Mouse (Mus musculus) embryonic facial prominence, embryonic 12.5 days (tissue): ENCODE measurements around the gene Numb. TPM values are rescaled to one million over a fixed set of nuclear protein-coding genes. Genes with fewer than 3 reads are reported as not detected.

Experiments
- ATAC-seq: fragments of 200-750 bp; cut with Nextera tagmentation; 2 replicates; pipeline ENCODE4 v1.8.0; 2017; ENCODE audit not compliant: insufficient number of reproducible peaks, insufficient read depth, low FRiP score, low TSS enrichment
- H3K27ac ChIP-seq: fragments of 300-500 bp; sonication (generic); 2 replicates; pipeline ENCODE4 v1.5.1; 2016; ENCODE audit warnings: mild to moderate bottlenecking
- H3K27me3 ChIP-seq: fragments of 300-500 bp; sonication (generic); 2 replicates; pipeline ENCODE4 v1.6.1; 2016; ENCODE audit warnings: mild to moderate bottlenecking, moderate library complexity
- H3K36me3 ChIP-seq: fragments of 300-500 bp; sonication (generic); 2 replicates; pipeline ENCODE4 v1.6.1; 2016; ENCODE audit warnings: mild to moderate bottlenecking
- H3K4me1 ChIP-seq: fragments of 300-500 bp; sonication (generic); 2 replicates; pipeline ENCODE4 v1.6.1; 2016
- H3K4me2 ChIP-seq: fragments of 300-500 bp; sonication (generic); replicated peaks from 2 replicates; pipeline ENCODE4 v1.6.1; 2016; ENCODE audit warnings: mild to moderate bottlenecking, moderate library complexity
- H3K4me3 ChIP-seq: fragments of 300-500 bp; sonication (generic); 2 replicates; pipeline ENCODE4 v1.5.1; 2016; ENCODE audit warnings: mild to moderate bottlenecking
- H3K9ac ChIP-seq: fragments of 300-500 bp; sonication (generic); 2 replicates; pipeline ENCODE4 v1.6.1; 2016; ENCODE audit warnings: mild to moderate bottlenecking, moderate library complexity
- H3K9me3 ChIP-seq: fragments of 300-500 bp; sonication (generic); 2 replicates; pipeline ENCODE4 v1.6.1; 2016; ENCODE audit warnings: mild to moderate bottlenecking, moderate library complexity
- WGBS: fragments of 180-500 bp; shearing (Covaris S2); methylation state at CpG from one replicate; pipeline ENCODE4 v1.1.7; 2016; 5-methylcytosine and 5-hydroxymethylcytosine counted together
- polyA plus RNA-seq: library from polyadenylated mRNA; unstranded; fragments of >200 nt; fragmentation: Nextera tagmentation; extraction: Ambion mirVana; gene quantifications from 2 replicates; pipeline ENCODE4 v1.2.1, GENCODE M21; 2016

The Numb gene
- polyA plus RNA-seq, 1 experiment from 2014 or later = 40.2 TPM

GRCm38 (mm10) chr12:83792706-83793410 lies 128.9 kb downstream of the Numb start:
- 79% methylated on average over 10 of the region's 10 CpGs for WGBS
- Histone ChIP-seq H3K36me3 (peaks cover 31% of the 10 kb centered on the region; the same call in 1 of the 2 replicates), H3K27ac (no peak overlapping the region), H3K4me2 (no peak overlapping the region), H3K4me1 (peaks cover 14% of the 10 kb centered on the region; the same call in 1 of the 2 replicates), H3K9ac (no peak overlapping the region), H3K4me3 (no peak overlapping the region), H3K9me3 (no peaks in the 10 kb centered on the region), H3K27me3 (no peaks in the 10 kb centered on the region)
- ATAC-seq = no peak

DNA sequence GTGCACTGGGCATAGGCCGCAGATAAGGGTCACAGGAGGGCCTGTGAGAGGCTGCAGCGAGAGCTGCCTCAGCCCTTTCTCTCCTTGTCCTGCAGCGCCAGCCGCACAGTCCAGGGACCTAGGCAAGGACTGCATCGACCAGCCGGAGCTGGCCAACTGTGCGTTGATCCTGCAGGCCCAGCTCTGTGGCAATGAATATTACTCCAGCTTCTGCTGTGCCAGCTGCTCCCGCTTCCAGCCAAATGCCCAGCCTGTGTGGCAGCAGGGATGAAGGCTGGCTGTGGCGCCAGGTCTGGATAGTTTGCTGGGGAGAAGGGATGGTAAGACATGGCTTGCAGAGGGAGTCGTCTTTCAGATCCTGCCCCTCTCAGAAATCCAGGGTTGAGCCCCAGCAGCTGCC lies 130.0 kb downstream of the Numb start:
- Histone ChIP-seq H3K36me3 (peaks cover 25% of the 10 kb centered on the region; the same call in 1 of the 2 replicates), H3K27ac (no peak overlapping the region), H3K4me1 (peaks cover 14% of the 10 kb centered on the region; the same call in 1 of the 2 replicates), H3K9me3 (no peaks in the 10 kb centered on the region), H3K4me2 (no peak overlapping the region), H3K4me3 (no peak overlapping the region), H3K27me3 (no peaks in the 10 kb centered on the region), H3K9ac (no peak overlapping the region)
- WGBS = 88% methylated on average over 10 of the region's 10 CpGs
- no peak for ATAC-seq

DNA sequence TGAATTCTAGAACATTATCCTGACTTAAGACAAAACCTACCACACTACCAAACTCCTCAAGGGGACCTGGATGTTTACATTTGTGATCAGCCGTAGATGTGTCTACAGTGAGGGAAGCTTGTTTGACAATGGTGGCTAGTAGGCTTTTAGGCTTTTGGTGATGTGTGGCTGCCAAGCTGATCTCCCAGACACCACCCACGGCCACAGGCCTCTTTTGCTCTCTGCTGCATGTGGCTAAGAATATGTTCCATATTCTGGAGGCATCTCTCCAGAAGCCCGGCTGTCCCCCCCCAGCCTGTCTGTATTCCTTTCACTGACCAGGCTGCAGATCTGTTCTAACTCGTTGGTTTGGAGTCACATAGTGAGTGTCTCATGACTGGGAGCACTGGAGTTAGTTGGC lies 131.0 kb downstream of the Numb start:
- H3K9me3 ChIP-seq = no peaks in the 10 kb centered on the region
- H3K36me3 ChIP-seq = peaks cover 20% of the 10 kb centered on the region; the same call in 1 of the 2 replicates
- no peak overlapping the region for H3K4me3 ChIP-seq
- H3K9ac ChIP-seq = no peak overlapping the region
- H3K27me3 ChIP-seq = no peaks in the 10 kb centered on the region
- 72% methylated on average over 4 of the region's 4 CpGs for WGBS
- H3K27ac ChIP-seq = 0 out of 2 replicates have a peak overlapping the region, but pooled peaks have one; percentile 19
- H3K4me1 ChIP-seq = peaks cover 14% of the 10 kb centered on the region; the same call in 1 of the 2 replicates
- ATAC-seq = no peak
- H3K4me2 ChIP-seq = no peak overlapping the region

GRCm38 (mm10) chr12:83789781-83790140 lies 132.0 kb downstream of the Numb start:
- ATAC-seq = no peak
- Histone ChIP-seq H3K36me3 (peaks cover 10% of the 10 kb centered on the region; the same call in 1 of the 2 replicates), H3K9ac (no peak overlapping the region), H3K9me3 (no peaks in the 10 kb centered on the region), H3K27me3 (no peaks in the 10 kb centered on the region), H3K4me3 (no peak overlapping the region), H3K4me2 (no peak overlapping the region), H3K27ac (peak overlapping the region; percentile 19; the same call in 1 of the 2 replicates), H3K4me1 (peaks cover 14% of the 10 kb centered on the region; the same call in 1 of the 2 replicates)
- 19% methylated on average over 4 of the region's 4 CpGs for WGBS

DNA sequence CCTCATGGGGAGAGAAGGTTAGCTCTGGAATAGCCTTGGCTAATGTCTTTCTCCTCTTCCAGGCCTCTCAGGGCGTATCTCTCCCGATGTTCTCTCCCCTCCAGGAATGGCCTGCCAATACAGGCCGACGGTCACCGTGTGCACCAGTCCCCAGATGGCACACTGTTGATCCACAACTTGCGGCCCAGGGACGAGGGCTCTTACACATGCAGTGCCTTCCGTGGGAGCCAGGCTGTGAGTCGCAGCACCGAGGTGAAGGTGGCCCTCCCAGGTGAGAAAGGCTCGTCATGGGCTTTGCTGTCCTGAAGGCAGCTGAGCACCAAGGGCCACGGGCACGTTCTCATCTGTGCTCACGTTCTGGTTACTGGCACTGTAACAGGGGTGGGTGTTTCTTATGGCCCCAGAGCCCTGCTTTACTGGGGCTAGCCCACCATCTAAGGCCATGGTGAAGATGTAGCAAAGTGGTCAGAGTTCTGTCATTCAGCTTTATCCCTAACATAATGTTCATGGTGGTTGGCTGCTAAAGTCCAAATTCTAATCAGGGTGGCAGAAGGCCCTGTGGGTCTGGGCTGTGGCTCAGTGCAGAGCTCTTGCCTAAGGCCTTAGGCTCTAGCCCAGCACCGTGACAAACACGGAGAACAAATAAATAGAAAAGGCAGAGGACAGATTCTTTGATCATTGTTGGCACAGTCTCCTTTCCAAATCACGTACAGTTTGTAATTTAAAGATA lies 132.5 kb downstream of the Numb start:
- Histone ChIP-seq H3K27me3 (no peaks in the 10 kb centered on the region), H3K27ac (no peak overlapping the region), H3K4me1 (peaks cover 14% of the 10 kb centered on the region; the same call in 1 of the 2 replicates), H3K9ac (no peak overlapping the region), H3K9me3 (no peaks in the 10 kb centered on the region), H3K4me3 (no peak overlapping the region), H3K4me2 (no peak overlapping the region), H3K36me3 (peaks cover 7% of the 10 kb centered on the region; the same call in 1 of the 2 replicates)
- WGBS = 82% methylated on average over 17 of the region's 17 CpGs
- ATAC-seq = no peak

DNA sequence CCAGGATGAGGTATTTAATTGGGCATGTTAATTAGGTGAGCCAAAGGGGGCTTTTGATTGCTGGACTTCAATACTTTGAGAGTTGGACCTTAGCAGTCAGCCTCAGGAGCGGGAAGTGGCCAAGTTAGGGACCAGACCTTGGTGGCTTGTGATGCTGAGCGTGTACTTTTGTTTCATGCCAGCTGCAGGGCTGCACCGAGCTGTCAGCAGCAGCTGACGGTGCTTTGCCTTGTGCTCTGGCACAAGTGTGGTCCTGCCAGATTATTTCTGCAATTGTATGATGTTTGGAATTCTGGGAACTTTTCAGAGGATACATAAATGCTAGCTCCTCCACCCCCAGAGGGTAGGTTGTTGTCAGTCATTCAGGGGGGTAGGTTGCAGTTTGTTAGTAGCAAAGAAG lies 136.4 kb downstream of the Numb start:
- ATAC-seq = no peak
- Histone ChIP-seq H3K36me3 (no peaks in the 10 kb centered on the region), H3K27ac (no peak overlapping the region), H3K9ac (no peak overlapping the region), H3K4me3 (no peak overlapping the region), H3K4me2 (no peak overlapping the region), H3K27me3 (no peaks in the 10 kb centered on the region), H3K9me3 (no peaks in the 10 kb centered on the region), H3K4me1 (peaks cover 10% of the 10 kb centered on the region; the same call in 1 of the 2 replicates)
- 70% methylated on average over 4 of the region's 4 CpGs for WGBS

DNA sequence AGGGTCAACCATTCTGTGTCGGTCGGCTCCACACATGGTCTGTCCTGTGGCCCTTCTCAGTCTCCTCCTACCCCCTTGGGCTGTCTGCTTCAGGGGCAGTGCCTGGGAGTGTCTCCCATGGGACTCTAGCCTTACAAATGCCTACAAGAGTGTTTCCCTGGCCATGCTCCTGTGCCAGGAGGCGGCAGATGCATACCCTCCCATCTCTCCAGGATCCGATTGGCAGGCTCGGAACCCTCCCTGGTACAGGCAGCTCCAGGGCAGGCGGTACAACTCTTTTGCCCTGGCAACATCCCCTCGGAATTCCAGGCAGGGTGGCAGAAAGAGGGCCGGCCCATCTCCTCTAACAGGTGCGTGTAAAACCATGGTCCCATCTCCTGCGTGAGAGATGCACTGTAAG lies 139.1 kb downstream of the Numb start:
- no peak for ATAC-seq
- H3K9me3 ChIP-seq = no peaks in the 10 kb centered on the region
- H3K36me3 ChIP-seq = no peaks in the 10 kb centered on the region
- H3K4me2 ChIP-seq = no peak overlapping the region
- 85% methylated on average over 10 of the region's 10 CpGs for WGBS
- no peak overlapping the region for H3K4me3 ChIP-seq
- H3K27me3 ChIP-seq = no peaks in the 10 kb centered on the region
- H3K4me1 ChIP-seq = no peaks in the 10 kb centered on the region
- H3K27ac ChIP-seq = no peak overlapping the region
- no peak overlapping the region for H3K9ac ChIP-seq

DNA sequence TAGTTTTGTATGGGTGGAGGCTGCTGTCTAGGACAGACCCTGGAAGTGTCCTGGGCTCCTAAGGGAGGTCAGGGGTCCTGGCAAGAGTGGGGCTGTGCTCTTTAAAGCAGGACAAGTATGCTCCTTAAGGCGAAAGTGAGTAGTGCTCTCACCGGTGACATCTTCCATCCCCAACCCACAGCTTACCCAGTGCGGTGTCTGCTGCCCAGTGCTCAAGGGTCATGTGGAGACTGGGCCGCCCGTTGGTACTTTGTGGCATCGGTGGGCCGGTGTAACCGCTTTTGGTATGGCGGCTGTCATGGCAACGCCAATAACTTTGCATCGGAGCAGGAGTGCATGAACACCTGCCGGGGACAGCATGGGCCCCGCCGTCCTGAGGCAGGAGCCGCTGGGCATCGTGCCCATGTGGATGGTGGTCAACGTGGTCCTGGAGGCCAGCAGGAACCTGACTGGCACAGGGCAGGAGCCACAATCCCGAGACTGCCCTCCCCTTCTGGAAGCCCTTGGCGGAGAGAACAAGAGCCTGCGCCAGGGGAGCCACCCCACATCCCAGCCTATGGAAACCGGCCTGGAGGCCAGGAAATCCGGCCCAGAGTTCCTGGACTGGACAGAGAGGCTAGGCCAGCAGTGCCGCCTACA lies 140.0 kb downstream of the Numb start:
- 70% methylated on average over 23 of the region's 23 CpGs for WGBS
- Histone ChIP-seq H3K4me2 (no peak overlapping the region), H3K9me3 (no peaks in the 10 kb centered on the region), H3K36me3 (no peaks in the 10 kb centered on the region), H3K27ac (no peak overlapping the region), H3K27me3 (no peaks in the 10 kb centered on the region), H3K9ac (no peak overlapping the region), H3K4me1 (no peaks in the 10 kb centered on the region), H3K4me3 (no peak overlapping the region)
- ATAC-seq = no peak

- Histone ChIP-seq H3K9me3 (no peaks in the 10 kb centered on the region), H3K27me3 (no peaks in the 10 kb centered on the region), H3K36me3 (no peaks in the 10 kb centered on the region), H3K9ac (no peak overlapping the region), H3K4me1 (no peaks in the 10 kb centered on the region), H3K27ac (no peak overlapping the region), H3K4me3 (no peak overlapping the region), H3K4me2 (no peak overlapping the region)
- WGBS = 73% methylated on average over 7 of the region's 7 CpGs
- no peak for ATAC-seq
Observed at GRCm38 (mm10) chr12:83781204-83781603, 140.5 kb downstream of the Numb start.

- Histone ChIP-seq H3K36me3 (no peaks in the 10 kb centered on the region), H3K4me1 (no peaks in the 10 kb centered on the region), H3K27ac (no peak overlapping the region), H3K4me3 (no peak overlapping the region), H3K9me3 (no peaks in the 10 kb centered on the region), H3K27me3 (no peaks in the 10 kb centered on the region), H3K9ac (no peak overlapping the region), H3K4me2 (no peak overlapping the region)
- no peak for ATAC-seq
- WGBS = 74% methylated on average over 3 of the region's 3 CpGs
Observed at GRCm38 (mm10) chr12:83780181-83780580, 141.6 kb downstream of the Numb start.

- Histone ChIP-seq H3K36me3 (no peaks in the 10 kb centered on the region), H3K9ac (no peak overlapping the region), H3K9me3 (no peaks in the 10 kb centered on the region), H3K4me3 (no peak overlapping the region), H3K4me2 (no peak overlapping the region), H3K27ac (no peak overlapping the region), H3K4me1 (no peaks in the 10 kb centered on the region), H3K27me3 (no peaks in the 10 kb centered on the region)
- WGBS = 89% methylated on average over 7 of the region's 7 CpGs
- ATAC-seq = no peak
Observed at GRCm38 (mm10) chr12:83776766-83777165, 145.0 kb downstream of the Numb start.
